Mouse (Mus musculus) ES-E14 (cell line): ENCODE results near the gene Slc9a2. TPM values are rescaled to one million over a fixed set of nuclear protein-coding genes. Genes with fewer than 3 reads are reported as not detected.
"Not testable (repeated sequence)": the region's sequence is repeated elsewhere in the genome, so short reads cannot be mapped to it uniquely, and the experiment has no call there.

ENCODE experiments used
- DNase-seq: peaks from one replicate; pipeline ENCODE4 v3.0.0-alpha.2; 2013; ENCODE audit warnings: low read depth, low spot score
- H3K27ac ChIP-seq: 2 replicates; pipeline ENCODE4 v1.5.1; 2012; ENCODE audit warnings: low read depth, mild to moderate bottlenecking, low read length, moderate library complexity, mixed read lengths; ENCODE audit not compliant: poor library complexity, insufficient read depth, severe bottlenecking
- H3K36me3 ChIP-seq: 2 replicates; pipeline ENCODE4 v1.6.1; 2012; ENCODE audit warnings: mild to moderate bottlenecking, low read length, moderate library complexity, mixed read lengths; ENCODE audit not compliant: control insufficient read depth, poor library complexity, insufficient read depth, severe bottlenecking
- H3K4me1 ChIP-seq, 2 experiments: fragments of 150-350 bp in 1 of 2; sonication (generic) in 1 of 2; 2 replicates each; pipeline ENCODE4 v1.6.1; 2012; ENCODE audit warnings: low read length in 2 of 2, mild to moderate bottlenecking in 1 of 2, mixed read lengths in 1 of 2; ENCODE audit not compliant: control insufficient read depth in 2 of 2, insufficient read depth in 2 of 2, poor library complexity in 1 of 2
- H3K4me3 ChIP-seq, 2 experiments: fragments of 150-350 bp in 1 of 2; sonication (generic) in 1 of 2; 2 replicates each; pipeline ENCODE4 v1.5.1; 2012; ENCODE audit warnings: low read length in 2 of 2, low read depth in 1 of 2, mild to moderate bottlenecking in 1 of 2, mixed read lengths in 1 of 2; ENCODE audit not compliant: insufficient read depth in 1 of 2, poor library complexity in 1 of 2, severe bottlenecking in 1 of 2
- H3K9ac ChIP-seq: 2 replicates; pipeline ENCODE4 v1.6.1; 2012; ENCODE audit warnings: low read depth, mild to moderate bottlenecking, low read length, mixed read lengths; ENCODE audit not compliant: poor library complexity, insufficient read depth, severe bottlenecking
- H3K9me3 ChIP-seq: fragments of 150-350 bp; sonication (generic); 2 replicates; pipeline ENCODE4 v1.6.1; 2012; ENCODE audit warnings: low read depth, mild to moderate bottlenecking, low read length; ENCODE audit not compliant: control insufficient read depth, insufficient read depth
- CHD2 ChIP-seq: IDR thresholded peaks from 2 replicates; pipeline ENCODE4 v1.6.1; 2014; ENCODE audit warnings: mild to moderate bottlenecking, low read depth, low read length, inconsistent platforms
- HCFC1 ChIP-seq: IDR thresholded peaks from 2 replicates; pipeline ENCODE4 v1.6.1; 2012; ENCODE audit warnings: low read length, inconsistent platforms, borderline replicate concordance; ENCODE audit not compliant: insufficient read depth
- MAFK ChIP-seq: IDR thresholded peaks from 2 replicates; pipeline ENCODE4 v1.6.1; 2014; ENCODE audit warnings: mild to moderate bottlenecking, low read depth, low read length, inconsistent platforms; ENCODE audit not compliant: insufficient read depth
- ZC3H11A ChIP-seq: IDR thresholded peaks from 2 replicates; pipeline ENCODE4 v1.6.1; 2012; ENCODE audit warnings: low read depth, mild to moderate bottlenecking, inconsistent platforms, low read length, borderline replicate concordance
- ZNF384 ChIP-seq: IDR thresholded peaks from 2 replicates; pipeline ENCODE4 v1.6.1; 2012; ENCODE audit warnings: low read depth, low read length, inconsistent platforms
- in situ Hi-C, 2 experiments: fragments of 600-800 bp; cut with MboI; formaldehyde crosslinking; loops; one replicate each; pipeline ENCODE4 v1.15.1; 2025; ENCODE audit warnings: low sequenced_read_pairs in 2 of 2, inconsistent platforms in 1 of 2; ENCODE audit not compliant: unreplicated experiment in 2 of 2
- total RNA-seq: library from RNA; depleted of rRNA; stranded (reverse); fragments of 300-350 nt; gene quantifications from 2 replicates; pipeline ENCODE4 v1.2.3, GENCODE M21; 2012

Gene Slc9a2
- total RNA-seq, 1 experiment = 0.31 TPM

- in situ Hi-C loops = no loop called here
- Histone ChIP-seq H3K4me1 (no peaks in the 10 kb centered on the region), H3K36me3 (no peaks in the 10 kb centered on the region), H3K9ac (no peak overlapping the region), H3K27ac (no peak overlapping the region), H3K4me3 (no peak overlapping the region), H3K9me3 (no peaks in the 10 kb centered on the region)
- no peak for DNase-seq
- TF ChIP-seq MAFK = no peak
Measured at GRCm38 (mm10) chr1:40659496-40659895, 20.9 kb upstream of the Slc9a2 start.

- in situ Hi-C loops = no loop called here
- Histone ChIP-seq H3K4me3 (no peak overlapping the region), H3K36me3 (no peaks in the 10 kb centered on the region), H3K9ac (no peak overlapping the region), H3K9me3 (no peaks in the 10 kb centered on the region), H3K27ac (no peak overlapping the region), H3K4me1 (peaks cover 2 to 10% of the 10 kb centered on the region in 2 experiments; a peak in 2 of 4 replicates)
- TF ChIP-seq ZC3H11A (no peak), CHD2 (no peak)
- no peak for DNase-seq
Measured at GRCm38 (mm10) chr1:40660838-40661237, 19.5 kb upstream of the Slc9a2 start.

- no peak for DNase-seq
- H3K4me1 ChIP-seq = peaks cover 2 to 10% of the 10 kb centered on the region in 2 experiments; a peak in 2 of 4 replicates
- 0 out of 2 replicates have a peak overlapping the region, but pooled peaks have one; percentile 24 for H3K27ac ChIP-seq
- no peak for TF ChIP-seq CHD2
- no peak for TF ChIP-seq HCFC1
- no peak for TF ChIP-seq ZNF384
- no peak for TF ChIP-seq ZC3H11A
- no peak for TF ChIP-seq MAFK
- H3K9ac ChIP-seq = no peak overlapping the region
- in situ Hi-C loops = no loop called here
- H3K9me3 ChIP-seq = no peaks in the 10 kb centered on the region
- H3K36me3 ChIP-seq = no peaks in the 10 kb centered on the region
- H3K4me3 ChIP-seq = no peak overlapping the region
Measured at GRCm38 (mm10) chr1:40665401-40666370, 14.7 kb upstream of the Slc9a2 start.

- H3K4me3 ChIP-seq, H3K36me3 ChIP-seq, in situ Hi-C loops, H3K27ac ChIP-seq, H3K9ac ChIP-seq, DNase-seq, H3K9me3 ChIP-seq: not testable (repeated sequence)
- H3K4me1 ChIP-seq = peaks cover 2 to 10% of the 10 kb centered on the region in 2 experiments; a peak in 2 of 4 replicates
Measured at GRCm38 (mm10) chr1:40667442-40667841, 12.9 kb upstream of the Slc9a2 start.

- Histone ChIP-seq H3K9ac (no peak overlapping the region), H3K4me3 (no peak overlapping the region), H3K9me3 (no peaks in the 10 kb centered on the region), H3K36me3 (no peaks in the 10 kb centered on the region), H3K27ac (no peak overlapping the region), H3K4me1 (peaks cover 2 to 8% of the 10 kb centered on the region in 2 experiments; a peak in 2 of 4 replicates)
- in situ Hi-C loops = no loop called here
- TF ChIP-seq HCFC1 (no peak), ZNF384 (no peak), ZC3H11A (no peak), CHD2 (no peak), MAFK (no peak)
- no peak for DNase-seq
Measured at GRCm38 (mm10) chr1:40670025-40670424, 10.3 kb upstream of the Slc9a2 start.
